ENCODE assay signal across 1 mouse cellular context in genomic region chr15:79934776-79935175, GRCm38 (mm10).
TF ChIP-seq lines count a peak whose summit lies in the region.

No protein-coding gene starts in this region.

TF ChIP-seq in MEL, 35 proteins besides CTCF, POLR2A, EP300 and RAD21:
- no peak for TF ChIP-seq SMC3 (IDR thresholded peaks at IDR 0.05; ENCODE audit: low read depth, low read length)
- TF ChIP-seq MAZ (IDR thresholded peaks at IDR 0.05; ENCODE audit: low read depth, low read length), result no peak
- no peak for TF ChIP-seq GATA1 (IDR thresholded peaks at IDR 0.05; ENCODE audit: low read depth, low read length)
- no peak for TF ChIP-seq MYB (IDR thresholded peaks at IDR 0.05; ENCODE audit: low read depth, low read length)
